Mouse (Mus musculus): Measurements from ENCODE around the gene Grtp1.

Grtp1 gene

GRCm38 (mm10) chr8:13200301-13201012 is at the start of gene Grtp1:
TSS of gene Grtp1 (minus strand) at chr8:13200620.
- peak; percentile 82 for DNase-seq

- DNase-seq: no peak
These were observed 44.0 kb upstream of the Grtp1 start for GRCm38 (mm10) chr8:13244343-13244880.

GRCm38 (mm10) chr8:13242985-13243870 is 42.8 kb upstream of the Grtp1 start:
- no peak for DNase-seq

- peak; percentile 49 for DNase-seq
These were observed 40.3 kb upstream of the Grtp1 start for GRCm38 (mm10) chr8:13240691-13241090.

- no peak for DNase-seq
These were observed 39.6 kb upstream of the Grtp1 start for GRCm38 (mm10) chr8:13240055-13240454.

GRCm38 (mm10) chr8:13234803-13235202 is 34.4 kb upstream of the Grtp1 start:
- no peak for DNase-seq

- no peak for DNase-seq
These were observed 30.1 kb upstream of the Grtp1 start for GRCm38 (mm10) chr8:13230471-13230870.

- DNase-seq: no peak
These were observed 29.4 kb upstream of the Grtp1 start for GRCm38 (mm10) chr8:13229802-13230201.

GRCm38 (mm10) chr8:13228923-13229610 is 28.6 kb upstream of the Grtp1 start:
- DNase-seq: no peak

GRCm38 (mm10) chr8:13227184-13227583 is 26.8 kb upstream of the Grtp1 start:
- no peak for DNase-seq

GRCm38 (mm10) chr8:13226288-13226687 is 25.9 kb upstream of the Grtp1 start:
- DNase-seq: no peak

- DNase-seq: no peak
These were observed 24.0 kb upstream of the Grtp1 start for GRCm38 (mm10) chr8:13224426-13224825.

GRCm38 (mm10) chr8:13218441-13218840 is 18.0 kb upstream of the Grtp1 start:
- no peak for DNase-seq

- no peak for DNase-seq
These were observed 17.6 kb upstream of the Grtp1 start for GRCm38 (mm10) chr8:13217986-13218385.

GRCm38 (mm10) chr8:13217093-13217492 is 16.7 kb upstream of the Grtp1 start:
- DNase-seq: no peak

GRCm38 (mm10) chr8:13216386-13216785 is 16.0 kb upstream of the Grtp1 start:
- DNase-seq: no peak

- DNase-seq: peak; percentile 94
These were observed 13.3 kb upstream of the Grtp1 start for GRCm38 (mm10) chr8:13213479-13214268.

- no peak for DNase-seq
These were observed 9.3 kb upstream of the Grtp1 start for GRCm38 (mm10) chr8:13209770-13210169.

- DNase-seq: peak; percentile 40
These were observed 8.4 kb upstream of the Grtp1 start for GRCm38 (mm10) chr8:13208627-13209355.

- DNase-seq: no peak
These were observed 5.9 kb upstream of the Grtp1 start for GRCm38 (mm10) chr8:13206290-13206689.

- no peak for DNase-seq
These were observed 4.9 kb upstream of the Grtp1 start for GRCm38 (mm10) chr8:13205311-13205710.
